Mouse (Mus musculus) Patski (cell line): Measurements from ENCODE around the gene Syt3. TPM values are rescaled to one million over a fixed set of nuclear protein-coding genes. Genes with fewer than 3 reads are reported as not detected.

Experiments
- ATAC-seq: fragments of 100-300 bp; one replicate; pipeline ENCODE4 v1.8.0; 2021
- CTCF ChIA-PET: fragments of 350-600 bp; sonication (Branson Sonifier 250); formaldehyde crosslinking; loops from one replicate; lab custom pipeline; 2022; ENCODE audit warnings: inconsistent platforms; lab: Charles Lee
- POLR2A ChIA-PET: fragments of 350-600 bp; sonication (Branson Sonifier 250); formaldehyde crosslinking; loops from one replicate; lab custom pipeline; 2022; ENCODE audit warnings: antibody characterized with exemption, inconsistent platforms; lab: Charles Lee
- DNase-seq: peaks from one replicate; pipeline ENCODE4 v3.0.0-alpha.2; 2011; ENCODE audit warnings: low read depth, low spot score
- H3K27me3 ChIP-seq: fragments of 371-371 bp; one replicate; pipeline ENCODE4 v1.5.1; 2021
- CTCF ChIP-seq: fragments of 100-300 bp; IDR thresholded peaks from one replicate; pipeline ENCODE4 v1.5.1; 2021
- in situ Hi-C: fragments of 300-500 bp; cut with MboI; formaldehyde crosslinking; loops from 3 replicates; pipeline ENCODE4 v1.11.1; 2018; ENCODE audit warnings: low pct_unique_long_range_greater_than_20kb, mixed read lengths
- polyA plus RNA-seq: library from polyadenylated mRNA; unstranded; gene quantifications from one replicate; pipeline ENCODE4 v1.2.3, GENCODE M21; 2021

Gene Syt3
- polyA plus RNA-seq, 1 experiment from 2014 or later, result 6.4 TPM

DNA sequence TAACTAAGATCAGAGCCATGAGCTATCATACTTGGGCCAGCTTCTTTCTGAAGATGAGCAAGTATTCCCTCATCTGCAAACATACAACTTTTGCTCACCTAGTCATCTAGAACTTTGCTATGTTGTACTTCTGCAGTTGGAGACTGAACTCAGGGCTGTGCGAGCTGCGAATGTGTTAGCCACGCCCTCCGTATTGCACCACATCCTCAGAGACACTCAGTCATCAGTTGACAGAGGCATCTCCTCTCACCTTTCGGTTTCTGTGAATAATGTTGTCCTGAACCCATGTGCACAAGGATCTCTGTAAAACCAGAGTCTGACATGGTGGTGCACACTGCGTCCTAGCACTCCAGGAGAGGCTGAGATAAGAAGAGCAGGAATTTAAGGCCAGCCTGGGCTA, 17.8 kb downstream of the Syt3 start:
- no peak for DNase-seq

DNA sequence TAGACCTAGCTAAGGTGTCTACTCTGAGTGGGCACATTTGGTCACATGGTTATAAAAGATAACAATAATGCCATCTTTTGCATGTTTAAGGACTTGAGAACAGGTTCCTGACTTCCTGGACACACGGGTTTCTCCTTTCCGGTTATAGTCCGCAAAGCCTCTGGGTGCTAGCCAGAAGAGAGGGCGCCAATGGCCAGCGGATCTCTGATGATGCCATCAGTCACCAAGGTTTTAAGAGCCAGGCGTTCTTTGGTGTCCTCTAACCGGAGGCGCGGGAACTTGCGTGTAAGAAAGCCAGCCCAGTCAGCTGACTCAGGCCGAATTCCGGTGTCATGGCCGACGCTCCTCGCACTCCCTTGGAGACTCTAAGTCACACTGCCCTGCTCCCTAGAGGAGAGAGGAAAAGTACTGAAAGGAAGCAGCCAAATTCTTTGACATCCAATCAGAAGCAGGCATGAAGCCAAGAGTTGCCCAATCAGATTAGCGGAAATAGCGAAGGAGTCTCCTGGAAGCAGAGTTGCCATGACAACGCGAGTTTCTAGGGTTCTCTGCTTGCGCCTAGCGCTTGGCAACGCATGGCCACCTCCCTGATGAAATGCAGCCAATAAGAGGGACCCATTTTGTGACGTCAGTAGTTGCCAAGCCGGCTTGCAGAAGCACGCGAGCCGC, 21.6 kb downstream of the Syt3 start:
- no peak for TF ChIP-seq CTCF
- DNase-seq, result peak; percentile 53
- in situ Hi-C loops, result no loop called here
- H3K27me3 ChIP-seq, result peaks cover 8% of the 10 kb centered on the region
- peak; percentile 75 for ATAC-seq
- ChIA-PET POLR2A (no interaction called here), CTCF (no interaction called here)

More for the DNA sequence above, 17.8 kb downstream of the Syt3 start:
- peaks cover 6% of the 10 kb centered on the region for H3K27me3 ChIP-seq
- in situ Hi-C loops, result no loop called here
- TF ChIP-seq CTCF, result no peak
- POLR2A ChIA-PET, result interaction anchor here (0.6 kb wide), 1 partner anchor 91 kb away, joined by 3 read pairs; no protein-coding TSS in a partner anchor
- CTCF ChIA-PET, result no interaction called here
- ATAC-seq, result no peak

DNA sequence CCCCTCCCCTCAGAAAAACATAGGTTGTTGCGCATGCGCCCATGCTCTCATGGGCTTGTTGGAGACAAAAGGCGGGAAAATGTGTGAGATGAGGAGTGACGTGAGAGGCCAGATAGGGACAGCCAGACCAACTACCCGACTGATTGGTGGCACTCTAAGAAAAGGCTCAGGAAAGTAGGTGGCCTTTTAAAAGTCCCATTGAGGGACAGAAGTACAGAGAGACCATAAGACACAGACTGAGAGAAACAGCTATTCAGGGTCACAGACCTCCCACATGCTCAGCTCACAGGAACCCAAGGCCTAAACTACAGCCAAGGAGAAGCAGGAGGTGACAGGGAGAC, 22.1 kb downstream of the Syt3 start:
- ATAC-seq, result peak; percentile 12
- DNase-seq, result no peak

GRCm38 (mm10) chr7:44411144-44411543, 27.2 kb downstream of the Syt3 start:
- in situ Hi-C loops, result no loop called here
- POLR2A ChIA-PET, result no interaction called here
- no peak for TF ChIP-seq CTCF
- CTCF ChIA-PET, result no interaction called here
- ATAC-seq (no peak), DNase-seq (no peak)
- peaks cover 22% of the 10 kb centered on the region for H3K27me3 ChIP-seq

More for the DNA sequence above, 22.1 kb downstream of the Syt3 start:
- peaks cover 11% of the 10 kb centered on the region for H3K27me3 ChIP-seq
- no peak for TF ChIP-seq CTCF
- POLR2A ChIA-PET, result no interaction called here
- CTCF ChIA-PET, result no interaction called here
- in situ Hi-C loops, result no loop called here

DNA sequence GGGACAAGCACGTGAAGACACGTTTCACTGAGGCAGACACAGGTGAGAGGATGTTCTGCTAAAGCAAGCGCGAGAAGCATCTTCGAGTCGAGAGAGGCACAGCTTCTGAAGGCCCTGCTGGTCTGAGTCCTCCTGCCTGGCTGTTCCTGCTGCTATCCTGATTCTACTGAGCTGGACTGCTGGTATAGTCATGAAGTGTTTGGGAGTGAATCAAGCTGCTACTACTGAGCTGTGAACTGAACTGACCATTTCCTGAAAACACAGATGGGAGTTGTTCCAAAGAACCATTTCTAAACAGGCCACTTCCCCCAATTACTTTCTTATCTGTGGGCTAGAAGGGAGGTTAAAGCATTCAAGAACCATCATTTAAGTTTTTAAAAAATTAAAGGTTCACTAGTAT, 29.4 kb downstream of the Syt3 start:
- H3K27me3 ChIP-seq, result peaks cover 18% of the 10 kb centered on the region
- POLR2A ChIA-PET, result no interaction called here
- CTCF ChIA-PET, result no interaction called here
- in situ Hi-C loops, result no loop called here
- ATAC-seq (no peak), DNase-seq (no peak)
- TF ChIP-seq CTCF, result no peak

- in situ Hi-C loops, result no loop called here
- CTCF ChIA-PET, result no interaction called here
Measured at GRCm38 (mm10) chr7:44427666-44428065, 43.8 kb downstream of the Syt3 start.

GRCm38 (mm10) chr7:44428171-44428950, 44.5 kb downstream of the Syt3 start:
- in situ Hi-C loops, result no loop called here
- ChIA-PET POLR2A (no interaction called here), CTCF (no interaction called here)
- TF ChIP-seq CTCF, result no peak
- H3K27me3 ChIP-seq, result peaks cover 53% of the 10 kb centered on the region
- DNase-seq (no peak), ATAC-seq (no peak)

More at GRCm38 (mm10) chr7:44427666-44428065, 43.8 kb downstream of the Syt3 start:
- POLR2A ChIA-PET, result no interaction called here
- ATAC-seq, result no peak
- H3K27me3 ChIP-seq, result peaks cover 60% of the 10 kb centered on the region
- TF ChIP-seq CTCF, result no peak
- no peak for DNase-seq

- ATAC-seq, result no peak
- CTCF ChIA-PET, result no interaction called here
- H3K27me3 ChIP-seq, result peaks cover 55% of the 10 kb centered on the region
- no peak for TF ChIP-seq CTCF
- in situ Hi-C loops, result no loop called here
- POLR2A ChIA-PET, result no interaction called here
- DNase-seq, result no peak
Measured at GRCm38 (mm10) chr7:44428968-44429521, 45.1 kb downstream of the Syt3 start, which contains the start of gene Lrrc4b. Gene Lrrc4b (plus strand): TSS chr7:44429018.

DNA sequence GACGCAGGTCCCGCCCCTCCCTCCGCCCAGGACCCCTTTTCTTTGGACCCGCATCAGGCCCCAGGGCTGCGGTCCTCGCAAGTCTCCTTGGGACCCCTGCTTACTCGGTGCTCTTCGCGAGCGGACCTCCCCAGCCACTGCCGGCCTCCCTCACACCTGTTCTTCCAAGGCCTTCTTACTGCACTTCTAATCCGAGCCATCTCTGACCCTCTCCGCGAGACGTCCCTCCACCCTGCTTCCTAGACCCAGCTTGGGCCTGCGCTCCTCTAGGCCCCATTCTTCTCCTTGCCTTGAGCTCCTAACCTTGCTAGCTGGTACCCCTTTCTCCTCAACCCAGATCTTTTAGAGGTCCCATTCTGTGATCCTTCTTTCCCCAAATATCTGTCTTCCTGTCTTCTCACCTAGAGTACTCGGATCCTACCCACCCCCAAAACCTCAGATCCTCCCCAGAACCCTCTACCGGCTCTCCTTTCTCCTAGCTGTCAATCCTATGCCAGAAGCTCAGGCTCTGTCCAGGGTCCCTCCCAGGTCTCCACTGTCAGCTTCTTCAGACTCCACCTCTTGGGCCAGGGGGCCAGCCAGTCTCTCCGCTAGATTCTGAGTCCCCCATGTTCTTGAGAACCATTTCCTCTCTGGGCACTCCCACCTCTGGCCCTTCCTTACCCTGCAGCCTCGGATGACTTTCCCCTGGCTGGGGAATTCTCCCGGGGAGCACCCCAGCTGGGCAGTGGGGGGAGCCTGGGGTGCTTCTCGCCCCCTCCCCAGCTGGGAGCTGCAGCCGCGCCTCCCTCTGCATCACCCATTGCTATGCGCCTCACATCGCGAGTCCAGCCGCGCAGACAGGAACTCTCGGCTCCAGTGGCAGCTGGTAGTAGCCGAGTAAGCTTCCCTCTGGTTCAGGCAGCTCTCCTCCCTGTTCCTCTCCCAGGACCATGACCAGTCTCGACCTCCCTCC, 45.9 kb downstream of the Syt3 start:
- in situ Hi-C loops, result no loop called here
- no peak for TF ChIP-seq CTCF
- no peak for DNase-seq
- ChIA-PET POLR2A (no interaction called here), CTCF (no interaction called here)
- H3K27me3 ChIP-seq, result peaks cover 56% of the 10 kb centered on the region
- no peak for ATAC-seq

GRCm38 (mm10) chr7:44432550-44432949, 48.6 kb downstream of the Syt3 start:
- ChIA-PET CTCF (no interaction called here), POLR2A (no interaction called here)
- TF ChIP-seq CTCF, result no peak
- ATAC-seq (no peak), DNase-seq (no peak)
- in situ Hi-C loops, result no loop called here
- peaks cover 60% of the 10 kb centered on the region for H3K27me3 ChIP-seq
